Mouse (Mus musculus): ENCODE measurements around the gene Evi2a. TPM values are rescaled to one million over a fixed set of nuclear protein-coding genes. Genes with fewer than 3 reads are reported as not detected.
A peak's percentile ranks its signal among the peaks of the same experiment; 100 is the strongest.

Gene Evi2a
- polyA plus RNA-seq, 1 experiment from 2014 or later: 3.3 TPM

DNA sequence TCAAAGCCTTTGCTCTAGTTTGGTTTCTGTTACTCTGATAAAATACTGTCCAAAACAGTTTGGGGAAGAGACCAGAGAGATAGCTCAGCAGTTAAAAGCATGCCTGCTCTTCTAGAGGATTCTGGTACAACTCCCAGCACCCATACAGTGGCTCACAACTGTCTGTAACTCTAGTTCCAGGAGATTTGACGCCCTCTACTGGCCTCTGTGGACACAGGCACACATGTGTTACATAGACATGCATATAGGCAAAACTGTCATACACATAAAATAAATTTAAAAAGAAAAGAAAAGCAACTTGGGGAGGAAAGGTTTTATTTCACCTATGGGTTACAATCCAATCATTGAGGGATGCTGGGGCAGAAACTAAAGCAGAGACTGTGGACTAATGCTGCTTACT, 36.5 kb upstream of the Evi2a start:
- DNase-seq (ENCODE audit: low spot score) (no peak), ATAC-seq (replicated peaks; ENCODE audit: low FRiP score, low read depth) (no peak)
- Histone ChIP-seq H3K9me3 (replicated peaks; ENCODE audit: low read length) (no peaks in the 10 kb centered on the region), H3K9ac (ENCODE audit: low read depth, low read length) (no peak overlapping the region), H3K4me3 (replicated peaks; ENCODE audit: low read depth, low read length) (no peak overlapping the region), H3K4me2 (ENCODE audit: low read length) (no peak overlapping the region), H3K4me1 (replicated peaks; ENCODE audit: insufficient read depth, low read length) (no peaks in the 10 kb centered on the region), H3K36me3 (ENCODE audit: insufficient read depth, low read length) (peaks cover 57% of the 10 kb centered on the region), H3K27ac (no peak overlapping the region), H3K27me3 (ENCODE audit: insufficient read depth, low read length) (no peaks in the 10 kb centered on the region)
- TF ChIP-seq CTCF (IDR thresholded peaks at IDR 0.05; ENCODE audit: low read depth): no peak; the same call in 1 of the 2 replicates
- WGBS: 70% methylated on average over 1 of the region's 1 CpGs

DNA sequence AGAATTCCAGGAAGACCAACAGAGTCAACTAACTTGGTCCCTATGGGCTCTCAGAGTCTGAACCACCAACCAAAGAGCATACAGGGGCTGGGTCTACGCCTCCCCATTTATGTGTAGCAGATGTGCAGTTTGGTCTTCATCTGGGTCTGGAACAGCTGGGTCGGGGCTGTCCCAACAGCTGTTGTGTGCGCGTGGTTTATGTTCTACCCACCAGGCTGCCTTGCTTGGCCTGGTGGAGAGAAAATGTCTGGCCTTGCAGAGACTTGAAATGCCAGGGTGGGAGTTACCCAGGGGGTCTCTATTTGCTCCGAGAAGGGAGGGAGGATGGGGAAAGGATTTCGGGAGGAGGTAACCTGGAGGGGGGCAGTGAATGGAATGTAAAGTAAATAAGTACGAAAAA, 33.1 kb upstream of the Evi2a start:
- Histone ChIP-seq H3K9ac (ENCODE audit: low read depth, low read length) (no peak overlapping the region), H3K4me1 (replicated peaks; ENCODE audit: insufficient read depth, low read length) (no peaks in the 10 kb centered on the region), H3K4me3 (replicated peaks; ENCODE audit: low read depth, low read length) (no peak overlapping the region), H3K36me3 (ENCODE audit: insufficient read depth, low read length) (peaks cover 57% of the 10 kb centered on the region), H3K4me2 (ENCODE audit: low read length) (no peak overlapping the region), H3K27ac (no peak overlapping the region), H3K27me3 (ENCODE audit: insufficient read depth, low read length) (no peaks in the 10 kb centered on the region), H3K9me3 (replicated peaks; ENCODE audit: low read length) (no peaks in the 10 kb centered on the region)
- no peak for TF ChIP-seq CTCF (IDR thresholded peaks at IDR 0.05; ENCODE audit: low read depth)
- DNase-seq (ENCODE audit: low spot score) (no peak), ATAC-seq (replicated peaks; ENCODE audit: low FRiP score, low read depth) (no peak)
- WGBS: 89% methylated on average over 7 of the region's 7 CpGs

DNA sequence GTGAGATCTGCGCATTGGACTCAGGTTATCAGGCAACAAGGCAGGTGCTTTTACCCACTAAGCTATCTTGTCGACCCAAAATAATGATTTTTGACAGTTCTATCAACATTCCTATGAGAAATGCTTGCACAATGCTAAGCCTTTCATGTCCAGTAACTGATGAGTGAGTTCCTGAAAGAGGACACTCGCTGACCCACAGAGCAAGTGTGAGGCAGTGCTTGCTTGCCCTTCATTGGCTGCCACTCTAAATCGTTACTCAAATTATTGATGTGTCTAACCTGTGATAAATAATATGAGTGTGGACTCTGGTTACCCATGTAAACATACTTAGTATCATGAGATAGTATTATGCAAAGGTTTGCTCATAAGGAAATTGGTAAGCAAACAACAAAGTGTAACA, 30.1 kb upstream of the Evi2a start:
- ATAC-seq (replicated peaks; ENCODE audit: low FRiP score, low read depth) (no peak), DNase-seq (ENCODE audit: low spot score) (no peak)
- no peaks in the 10 kb centered on the region for H3K9me3 ChIP-seq (replicated peaks; ENCODE audit: low read length)
- TF ChIP-seq CTCF (IDR thresholded peaks at IDR 0.05; ENCODE audit: low read depth): no peak
- H3K4me1 ChIP-seq (replicated peaks; ENCODE audit: insufficient read depth, low read length): no peaks in the 10 kb centered on the region
- no peaks in the 10 kb centered on the region for H3K27me3 ChIP-seq (ENCODE audit: insufficient read depth, low read length)
- H3K9ac ChIP-seq (ENCODE audit: low read depth, low read length): no peak overlapping the region
- H3K36me3 ChIP-seq (ENCODE audit: insufficient read depth, low read length): peaks cover 48% of the 10 kb centered on the region
- no peak overlapping the region for H3K4me3 ChIP-seq (replicated peaks; ENCODE audit: low read depth, low read length)
- 84% methylated on average over 4 of the region's 4 CpGs for WGBS
- H3K4me2 ChIP-seq (ENCODE audit: low read length): no peak overlapping the region
- H3K27ac ChIP-seq: no peak overlapping the region

DNA sequence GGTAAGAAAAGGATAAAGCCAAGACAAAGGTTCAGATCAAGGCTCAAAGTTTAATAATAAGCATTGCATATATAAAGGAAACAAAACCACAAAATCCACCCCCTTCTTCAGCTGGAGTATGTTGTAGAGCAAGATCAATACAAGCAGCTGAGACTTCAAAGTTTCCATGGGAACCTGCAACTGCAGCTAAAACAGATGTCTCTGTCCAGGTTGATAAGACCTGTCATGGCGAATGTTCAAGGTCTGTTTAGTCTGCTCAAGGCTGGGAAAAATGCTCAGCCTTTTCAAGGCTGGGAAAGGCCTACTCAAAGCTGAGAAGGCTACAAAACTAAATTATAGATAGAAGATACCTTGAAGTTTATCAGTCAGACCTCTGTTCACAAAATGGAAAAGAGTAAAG, 22.2 kb upstream of the Evi2a start:
- TF ChIP-seq CTCF (IDR thresholded peaks at IDR 0.05; ENCODE audit: low read depth): no peak
- H3K36me3 ChIP-seq (ENCODE audit: insufficient read depth, low read length): peaks cover 59% of the 10 kb centered on the region
- WGBS: 93% methylated on average over 1 of the region's 1 CpGs

DNA sequence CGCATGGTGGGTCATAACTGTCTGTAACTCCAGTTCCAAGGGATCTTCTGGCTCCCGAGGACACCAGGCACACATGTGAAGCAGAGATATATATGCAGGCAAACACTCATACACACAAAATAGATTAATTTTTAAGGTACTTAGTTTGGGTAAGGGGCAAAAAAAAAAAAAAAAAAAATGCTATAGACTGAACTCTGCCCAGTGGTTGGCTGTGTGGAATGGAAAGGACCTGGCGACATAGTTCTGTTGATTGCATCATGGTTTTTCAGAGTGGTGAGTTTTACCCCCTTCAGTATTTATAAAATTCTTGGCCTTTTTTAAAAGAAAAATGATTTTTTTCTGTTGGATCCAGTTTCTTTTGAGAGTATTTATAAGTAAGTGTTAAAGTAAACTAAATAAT, 5.9 kb upstream of the Evi2a start:
- no peak for DNase-seq (ENCODE audit: low spot score)
- no peak overlapping the region for H3K4me2 ChIP-seq (ENCODE audit: low read length)
- no peak for TF ChIP-seq CTCF (IDR thresholded peaks at IDR 0.05; ENCODE audit: low read depth)
- H3K27ac ChIP-seq: no peak overlapping the region
- H3K27me3 ChIP-seq (ENCODE audit: insufficient read depth, low read length): no peaks in the 10 kb centered on the region
- no peak overlapping the region for H3K4me3 ChIP-seq (replicated peaks; ENCODE audit: low read depth, low read length)
- peaks cover 16% of the 10 kb centered on the region for H3K36me3 ChIP-seq (ENCODE audit: insufficient read depth, low read length)
- no peaks in the 10 kb centered on the region for H3K9me3 ChIP-seq (replicated peaks; ENCODE audit: low read length)
- H3K9ac ChIP-seq (ENCODE audit: low read depth, low read length): no peak overlapping the region
- no peaks in the 10 kb centered on the region for H3K4me1 ChIP-seq (replicated peaks; ENCODE audit: insufficient read depth, low read length)
- WGBS: 91% methylated on average over 3 of the region's 3 CpGs
- no peak for ATAC-seq (replicated peaks; ENCODE audit: low FRiP score, low read depth)

More for the DNA sequence above, 22.2 kb upstream of the Evi2a start:
- no peak for ATAC-seq (replicated peaks; ENCODE audit: low FRiP score, low read depth)
- no peak overlapping the region for H3K9ac ChIP-seq (ENCODE audit: low read depth, low read length)
- H3K27me3 ChIP-seq (ENCODE audit: insufficient read depth, low read length): no peaks in the 10 kb centered on the region
- no peak for DNase-seq (ENCODE audit: low spot score)
- H3K4me1 ChIP-seq (replicated peaks; ENCODE audit: insufficient read depth, low read length): no peaks in the 10 kb centered on the region
- no peak overlapping the region for H3K4me3 ChIP-seq (replicated peaks; ENCODE audit: low read depth, low read length)
- no peak overlapping the region for H3K27ac ChIP-seq
- no peak overlapping the region for H3K4me2 ChIP-seq (ENCODE audit: low read length)
- H3K9me3 ChIP-seq (replicated peaks; ENCODE audit: low read length): no peaks in the 10 kb centered on the region

DNA sequence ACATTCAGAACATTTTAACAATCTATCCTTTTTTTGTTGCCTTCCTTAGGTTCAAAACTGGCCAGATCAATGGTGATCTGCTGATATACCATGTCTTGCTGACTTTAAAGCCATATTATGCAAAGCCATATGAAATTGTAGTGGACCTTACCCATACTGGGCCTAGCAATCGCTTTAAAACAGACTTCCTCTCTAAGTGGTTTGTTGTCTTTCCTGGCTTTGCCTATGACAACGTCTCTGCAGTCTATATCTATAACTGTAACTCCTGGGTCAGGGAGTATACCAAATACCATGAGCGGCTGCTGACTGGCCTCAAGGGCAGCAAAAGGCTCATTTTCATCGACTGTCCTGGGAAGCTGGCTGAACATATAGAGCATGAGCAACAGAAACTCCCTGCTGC, 5.1 kb upstream of the Evi2a start:
- Histone ChIP-seq H3K27ac (no peak overlapping the region), H3K9me3 (replicated peaks; ENCODE audit: low read length) (no peaks in the 10 kb centered on the region), H3K4me3 (replicated peaks; ENCODE audit: low read depth, low read length) (no peak overlapping the region), H3K4me1 (replicated peaks; ENCODE audit: insufficient read depth, low read length) (no peaks in the 10 kb centered on the region), H3K27me3 (ENCODE audit: insufficient read depth, low read length) (no peaks in the 10 kb centered on the region), H3K9ac (ENCODE audit: low read depth, low read length) (no peak overlapping the region), H3K36me3 (ENCODE audit: insufficient read depth, low read length) (peaks cover 14% of the 10 kb centered on the region), H3K4me2 (ENCODE audit: low read length) (no peak overlapping the region)
- no peak for TF ChIP-seq CTCF (IDR thresholded peaks at IDR 0.05; ENCODE audit: low read depth)
- DNase-seq (ENCODE audit: low spot score) (no peak), ATAC-seq (replicated peaks; ENCODE audit: low FRiP score, low read depth) (no peak)
- WGBS: 87% methylated on average over 4 of the region's 4 CpGs

DNA sequence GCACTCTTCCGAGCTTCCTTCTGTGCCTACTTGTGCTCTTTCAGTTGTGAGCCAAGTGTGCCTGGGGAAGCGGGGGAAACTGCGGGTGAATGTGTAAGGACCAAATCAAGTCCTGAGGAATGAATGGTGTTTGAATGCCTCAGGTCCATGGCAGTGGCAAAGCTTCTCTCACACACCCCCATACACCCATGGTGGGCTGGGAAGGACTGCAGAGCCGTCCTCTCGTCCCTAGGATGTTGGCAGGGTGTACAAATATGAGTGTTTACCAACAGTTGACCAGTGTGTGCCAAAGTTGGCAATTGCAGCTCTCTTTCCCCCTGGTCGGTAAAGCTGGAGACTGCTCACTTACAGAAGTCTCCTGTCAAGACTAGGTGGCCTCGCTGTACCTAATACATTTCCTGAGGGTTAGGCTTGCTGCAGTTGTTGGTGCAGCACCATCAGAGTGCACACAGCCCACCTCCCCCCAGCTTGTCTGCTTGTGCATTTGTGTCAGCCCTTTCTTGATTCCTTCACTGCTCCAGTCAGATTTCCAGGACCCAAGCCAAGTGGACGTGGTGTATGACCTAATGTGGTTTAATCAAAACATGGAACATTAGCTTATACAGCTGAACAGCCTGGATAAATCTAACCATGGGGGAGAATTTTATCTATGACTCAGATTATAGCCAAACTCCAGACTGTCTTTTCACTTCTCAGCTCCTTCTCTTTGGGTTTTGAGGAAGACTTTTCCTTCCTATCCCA, 3.7 kb upstream of the Evi2a start:
- H3K4me3 ChIP-seq (replicated peaks; ENCODE audit: low read depth, low read length): no peak overlapping the region
- no peaks in the 10 kb centered on the region for H3K9me3 ChIP-seq (replicated peaks; ENCODE audit: low read length)
- no peak overlapping the region for H3K27ac ChIP-seq
- peak; percentile 76 for DNase-seq (ENCODE audit: low spot score)
- WGBS: 79% methylated on average over 8 of the region's 8 CpGs
- no peaks in the 10 kb centered on the region for H3K4me1 ChIP-seq (replicated peaks; ENCODE audit: insufficient read depth, low read length)
- no peak overlapping the region for H3K9ac ChIP-seq (ENCODE audit: low read depth, low read length)
- no peak overlapping the region for H3K4me2 ChIP-seq (ENCODE audit: low read length)
- H3K27me3 ChIP-seq (ENCODE audit: insufficient read depth, low read length): no peaks in the 10 kb centered on the region
- H3K36me3 ChIP-seq (ENCODE audit: insufficient read depth, low read length): peaks cover 14% of the 10 kb centered on the region
- no peak for TF ChIP-seq CTCF (IDR thresholded peaks at IDR 0.05; ENCODE audit: low read depth)
- ATAC-seq (replicated peaks; ENCODE audit: low FRiP score, low read depth): no peak

Measured in kidney, postnatal 0 days (tissue).